Mouse (Mus musculus): ENCODE measurements around the gene Zbtb20.

- TF ChIP-seq CTCF (IDR thresholded peaks at IDR 0.05; ENCODE audit: control insufficient read depth, insufficient read depth, insufficient read length) = no peak
- TF ChIP-seq MYOD1 (IDR thresholded peaks at IDR 0.05; ENCODE audit: control insufficient read depth, insufficient read length, low read depth) = no peak
- no peak for TF ChIP-seq MYOG (IDR thresholded peaks at IDR 0.05; ENCODE audit: control insufficient read depth, extremely low read depth, insufficient read length)
- TF ChIP-seq MAX (IDR thresholded peaks at IDR 0.05) = no peak
- TF ChIP-seq CEBPB (IDR thresholded peaks at IDR 0.05; ENCODE audit: low read depth) = no peak
Observed at GRCm38 (mm10) chr16:43668294-43668693, 792.6 kb downstream of the Zbtb20 start.

Data from C2C12 (cell line).